ENCODE assay signal across 22 mouse cellular contexts in genomic region chr2:106652151-106652550, GRCm38 (mm10). TPM values are rescaled to one million over a fixed set of nuclear protein-coding genes. Genes with fewer than 3 reads are reported as not detected.
DNase-seq lines count a peak whose midpoint lies in the region; ATAC-seq and TF ChIP-seq lines count a peak whose summit lies in the region.
"Had no signal": no experiment of that assay in that cellular context is flagged by ENCODE, and none has a peak within 500 bp of the region (broad histone marks: within the 10 kb centered on the region; RNA-seq: fewer than 3 reads in every experiment).

No protein-coding gene starts in this region.

- H3K27ac ChIP-seq in liver, embryonic 14.5 days, result no peak overlapping the region
- H3K27ac ChIP-seq in heart, embryonic 15.5 days, result peak overlapping the region; percentile 39; the same call in 1 of the 2 replicates
- H3K27ac ChIP-seq: embryonic facial prominence, embryonic 12.5 days; hindbrain, embryonic 10.5 days; hindbrain, postnatal 0 days; limb, embryonic 15.5 days; midbrain, embryonic 12.5 days had no signal

- H3K36me3 ChIP-seq in liver, embryonic 14.5 days (replicated peaks; ENCODE audit: control insufficient read depth, insufficient read depth, low read depth), result no peaks in the 10 kb centered on the region
- no peaks in the 10 kb centered on the region for H3K36me3 ChIP-seq in heart, embryonic 15.5 days
- H3K36me3 ChIP-seq: embryonic facial prominence, embryonic 12.5 days; hindbrain, embryonic 10.5 days; limb, embryonic 15.5 days; midbrain, embryonic 12.5 days had no signal

- TF ChIP-seq CTCF in liver, embryonic 14.5 days (IDR thresholded peaks at IDR 0.05; ENCODE audit: low read depth), result no peak

- H3K4me2 ChIP-seq in liver, embryonic 14.5 days (ENCODE audit: low read depth), result no peak overlapping the region
- H3K4me2 ChIP-seq in heart, embryonic 15.5 days, result peak overlapping the region; percentile 24
- H3K4me2 ChIP-seq: embryonic facial prominence, embryonic 12.5 days; limb, embryonic 15.5 days; midbrain, embryonic 12.5 days had no signal

- H3K9me3 ChIP-seq in liver, embryonic 14.5 days (ENCODE audit: control insufficient read depth, low read length), result no peaks in the 10 kb centered on the region
- no peaks in the 10 kb centered on the region for H3K9me3 ChIP-seq in heart, embryonic 15.5 days (replicated peaks)
- H3K9me3 ChIP-seq: embryonic facial prominence, embryonic 12.5 days; hindbrain, embryonic 10.5 days; limb, embryonic 15.5 days; midbrain, embryonic 12.5 days had no signal

- H3K4me1 ChIP-seq in liver, embryonic 14.5 days (replicated peaks; ENCODE audit: control insufficient read depth in 2 of 2, insufficient read depth in 2 of 2, low read length in 1 of 2), result 0 out of 4 replicates have a peak, but pooled peaks cover 0 to 2% of the 10 kb centered on the region in 2 experiments
- H3K4me1 ChIP-seq in heart, embryonic 15.5 days (replicated peaks), result peaks cover 19% of the 10 kb centered on the region

- TF ChIP-seq EP300 in liver, embryonic 14.5 days (IDR thresholded peaks at IDR 0.05; ENCODE audit: low read depth), result 0 out of 2 replicates have a peak, but pooled peaks have one; percentile 22

- H3K27me3 ChIP-seq in liver, embryonic 14.5 days (ENCODE audit: control insufficient read depth, insufficient read depth, low read length), result no peaks in the 10 kb centered on the region
- H3K27me3 ChIP-seq in heart, embryonic 15.5 days, result 0 out of 2 replicates have a peak, but pooled peaks cover 4% of the 10 kb centered on the region
- H3K27me3 ChIP-seq: embryonic facial prominence, embryonic 12.5 days; limb, embryonic 15.5 days; midbrain, embryonic 12.5 days had no signal

- DNase-seq in liver, embryonic 14.5 days (ENCODE audit: low read depth in 3 of 3, low spot score in 3 of 3), result no peak
- no peak for DNase-seq in liver
- DNase-seq in heart, adult 9 months (ENCODE audit: low spot score in 2 of 2), result peak; percentile 56 to 62
- DNase-seq in heart, postnatal 4 days, result peak; percentile 44
- DNase-seq in gastrocnemius, adult 8-10 months (ENCODE audit: low spot score in 2 of 2), result no peak
- no peak for DNase-seq in right cerebral cortex, postnatal 10 days (ENCODE audit: low spot score in 2 of 2)
- no peak for DNase-seq in kidney, postnatal 36 days
- DNase-seq: adrenal gland, postnatal 10 days; cerebellum, adult 9-11 months; forebrain, postnatal 0 days; gastrocnemius, postnatal 25 days; kidney, postnatal 4 days; right cerebral cortex, postnatal 25 days; spleen, adult 18-20 months had no signal

- no peak for ATAC-seq in liver, embryonic 14.5 days (ENCODE audit: insufficient read depth)
- ATAC-seq in heart, embryonic 15.5 days (replicated peaks; ENCODE audit: insufficient number of reproducible peaks, insufficient read depth, low FRiP score, low read depth), result peak; percentile 78
- ATAC-seq: forebrain, postnatal 0 days; hindbrain, postnatal 0 days; intestine, embryonic 16.5 days had no signal

- WGBS in liver, embryonic 14.5 days (ENCODE audit: insufficient replicate concordance), result 58% methylated on average over 8 of the region's 8 CpGs
- WGBS in heart, embryonic 15.5 days, result 36% methylated on average over 8 of the region's 8 CpGs

- no peak overlapping the region for H3K9ac ChIP-seq in liver, embryonic 14.5 days (replicated peaks)
- H3K9ac ChIP-seq in heart, embryonic 15.5 days, result no peak overlapping the region
- H3K9ac ChIP-seq: embryonic facial prominence, embryonic 12.5 days; forebrain, postnatal 0 days; limb, embryonic 15.5 days; midbrain, embryonic 12.5 days had no signal

- no peak overlapping the region for H3K4me3 ChIP-seq in liver, embryonic 14.5 days (ENCODE audit: insufficient read depth in 1 of 2, low read depth in 2 of 2, low read length in 2 of 2)
- H3K4me3 ChIP-seq in heart, embryonic 15.5 days, result no peak overlapping the region
- H3K4me3 ChIP-seq: embryonic facial prominence, embryonic 12.5 days; hindbrain, embryonic 10.5 days; limb, embryonic 15.5 days; midbrain, embryonic 12.5 days had no signal

RNA-seq across cellular contexts. Expression of gene Mpped2, which starts 40.9 kb away (rescaled TPM):
- polyA plus RNA-seq in liver, embryonic 14.5 days (2012; rRNA removed), result 0.43 and 0.68 TPM in 2 replicates
- polyA plus RNA-seq in liver, embryonic 14.5 days (2014; fragmentation: Nextera tagmentation; extraction: Ambion mirVana), result 0.67 and 0.80 TPM in 2 replicates
- polyA plus RNA-seq in heart, embryonic 15.5 days (2015; fragmentation: Nextera tagmentation; extraction: Ambion mirVana), result 43.4 and 57.5 TPM in 2 replicates
- 10 to 100 TPM; 24.9 to 27.7 TPM for total RNA-seq in heart, postnatal 4 days (2021)
- total RNA-seq in gastrocnemius, adult 8-10 months (2022), result 1 to 10 TPM; 3.4 to 6.9 (median 4.0) TPM
- total RNA-seq: megakaryocyte, adult 5-6 weeks had no signal

Comparison
In these comparisons a context has a peak if more than half of its experiments do, and no peak if none do; other contexts are left out.
1. DNase-seq: peak in heart, adult 9 months (2 of 2) and heart, postnatal 4 days (single experiment); none in liver, embryonic 14.5 days (0 of 3), liver (single experiment), gastrocnemius, adult 8-10 months (0 of 2), right cerebral cortex, postnatal 10 days (0 of 2) and kidney, postnatal 36 days (0 of 2).